Mouse (Mus musculus) stomach, embryonic 14.5 days (tissue): Measurements from ENCODE around the gene Gm7247. TPM values are rescaled to one million over a fixed set of nuclear protein-coding genes. Genes with fewer than 3 reads are reported as not detected.
"Not testable (repeated sequence)": the region's sequence is repeated elsewhere in the genome, so short reads cannot be mapped to it uniquely, and the experiment has no call there.

ENCODE experiments used
- ATAC-seq: fragments of 200-750 bp; cut with Nextera tagmentation; 2 replicates; pipeline ENCODE4 v1.8.0; 2017; ENCODE audit warnings: low read depth, moderate TSS enrichment; ENCODE audit not compliant: insufficient number of reproducible peaks, insufficient read depth, low FRiP score
- H3K27ac ChIP-seq: fragments of 300-500 bp; sonication (generic); 2 replicates; pipeline ENCODE4 v1.5.1; 2014; ENCODE audit warnings: mild to moderate bottlenecking, low read length, moderate library complexity, mixed read lengths
- H3K27me3 ChIP-seq: fragments of 300-500 bp; sonication (generic); 2 replicates; pipeline ENCODE4 v1.6.1; 2014; ENCODE audit warnings: low read length, control low read depth, mixed read lengths; ENCODE audit not compliant: control insufficient read depth, insufficient read depth
- H3K36me3 ChIP-seq: fragments of 300-500 bp; sonication (generic); 2 replicates; pipeline ENCODE4 v1.6.1; 2014; ENCODE audit warnings: mild to moderate bottlenecking, control low read depth, low read length, moderate library complexity, mixed read lengths; ENCODE audit not compliant: control insufficient read depth, insufficient read depth
- H3K4me1 ChIP-seq: fragments of 300-500 bp; sonication (generic); 2 replicates; pipeline ENCODE4 v1.6.1; 2014; ENCODE audit warnings: low read length, control low read depth, mixed read lengths; ENCODE audit not compliant: control insufficient read depth, insufficient read depth
- H3K4me2 ChIP-seq: fragments of 300-500 bp; sonication (generic); replicated peaks from 2 replicates; pipeline ENCODE4 v1.6.1; 2014; ENCODE audit warnings: low read depth, low read length, control low read depth
- H3K4me3 ChIP-seq: fragments of 300-500 bp; sonication (generic); 2 replicates; pipeline ENCODE4 v1.5.1; 2014; ENCODE audit warnings: low read depth, low read length, control low read depth
- H3K9ac ChIP-seq: fragments of 300-500 bp; sonication (generic); replicated peaks from 2 replicates; pipeline ENCODE4 v1.6.1; 2014; ENCODE audit warnings: low read depth, mild to moderate bottlenecking, control low read depth, low read length, moderate library complexity, mixed read lengths
- H3K9me3 ChIP-seq: fragments of 300-500 bp; sonication (generic); 2 replicates; pipeline ENCODE4 v1.6.1; 2016; ENCODE audit warnings: low read depth, low read length, control low read depth; ENCODE audit not compliant: control insufficient read depth
- WGBS: fragments of 180-500 bp; shearing (Covaris S2); extraction: QIAGEN DNeasy Blood & Tissue Kit; methylation state at CpG from one replicate; pipeline ENCODE4 v1.1.7; 2014; 5-methylcytosine and 5-hydroxymethylcytosine counted together
- polyA plus RNA-seq: library from polyadenylated mRNA; unstranded; fragments of >200 nt; fragmentation: Nextera tagmentation; extraction: Ambion mirVana; gene quantifications from 2 replicates; pipeline ENCODE4 v1.2.1, GENCODE M21; 2014

The Gm7247 gene
- polyA plus RNA-seq, 1 experiment from 2014 or later = not detected

DNA sequence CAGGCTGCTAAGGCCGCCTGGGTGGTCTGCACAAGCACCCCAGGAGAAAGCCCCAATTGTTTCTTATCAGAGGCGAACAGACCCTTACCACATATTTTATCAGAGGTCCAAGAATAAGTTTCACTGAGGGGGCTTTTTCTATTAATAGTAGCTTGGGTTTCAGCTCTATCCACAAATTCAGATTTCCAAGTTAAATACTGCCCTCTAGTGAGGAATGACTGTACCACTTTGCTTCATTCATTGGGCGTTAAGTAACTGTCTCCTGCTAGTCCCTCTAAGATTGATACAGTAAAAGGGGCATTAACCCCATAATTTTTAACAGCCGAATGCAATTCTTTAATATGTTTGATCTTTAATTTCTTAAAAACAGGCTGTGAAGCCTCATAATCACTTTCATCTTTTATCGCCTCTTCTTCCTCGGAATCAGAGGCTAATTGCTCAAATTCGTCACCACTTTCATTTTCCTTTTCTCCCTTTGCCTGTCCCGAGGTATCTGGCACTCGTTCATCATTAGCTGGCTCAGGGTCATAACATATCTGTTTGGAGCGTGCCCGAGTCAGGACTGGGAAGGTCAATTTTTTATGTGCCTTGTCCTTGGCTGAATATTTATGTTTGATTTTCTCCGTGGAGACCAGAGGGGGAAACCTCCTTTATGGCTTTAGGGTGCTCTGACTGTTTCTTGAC is 119.9 kb downstream of the Gm7247 start:
- H3K36me3 ChIP-seq, ATAC-seq, H3K27ac ChIP-seq, H3K9ac ChIP-seq, H3K27me3 ChIP-seq, H3K4me2 ChIP-seq, H3K4me3 ChIP-seq, H3K9me3 ChIP-seq, H3K4me1 ChIP-seq: not testable (repeated sequence)
- 75% methylated on average over 12 of the region's 12 CpGs for WGBS

GRCm38 (mm10) chr14:51482051-51482715 is 120.6 kb downstream of the Gm7247 start:
- H3K27me3 ChIP-seq = no peaks in the 10 kb centered on the region
- no peaks in the 10 kb centered on the region for H3K9me3 ChIP-seq
- ATAC-seq = no peak
- H3K4me3 ChIP-seq = no peak overlapping the region
- no peaks in the 10 kb centered on the region for H3K4me1 ChIP-seq
- H3K9ac ChIP-seq = no peak overlapping the region
- WGBS = 56% methylated on average over 5 of the region's 5 CpGs
- no peak overlapping the region for H3K4me2 ChIP-seq
- no peak overlapping the region for H3K27ac ChIP-seq
- no peaks in the 10 kb centered on the region for H3K36me3 ChIP-seq

- H3K27ac ChIP-seq, H3K9me3 ChIP-seq, H3K9ac ChIP-seq, H3K27me3 ChIP-seq, ATAC-seq, H3K4me3 ChIP-seq, H3K4me1 ChIP-seq, H3K36me3 ChIP-seq, H3K4me2 ChIP-seq: not testable (repeated sequence)
- WGBS = 84% methylated on average over 10 of the region's 10 CpGs
Measured at GRCm38 (mm10) chr14:51482971-51483381, 121.4 kb downstream of the Gm7247 start.

DNA sequence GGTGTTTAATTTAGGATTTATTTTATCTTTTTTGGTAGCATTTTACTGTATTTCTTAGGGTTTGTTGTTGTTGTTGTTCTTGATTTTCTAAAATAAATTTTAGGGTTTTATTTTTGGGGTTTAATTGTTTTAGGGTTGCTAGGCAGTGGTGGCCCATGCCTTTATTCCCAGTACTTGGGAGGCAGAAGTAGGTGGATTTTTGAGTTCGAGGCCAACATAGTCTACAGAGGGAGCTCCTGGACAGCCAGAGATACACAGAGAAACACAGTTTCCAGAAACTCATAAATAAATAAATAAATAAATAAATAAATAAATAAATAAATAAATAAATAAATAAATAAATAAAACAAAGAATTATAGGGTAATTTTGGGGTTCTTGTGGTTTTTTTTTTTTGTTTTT is 122.1 kb downstream of the Gm7247 start:
- Histone ChIP-seq H3K36me3 (no peaks in the 10 kb centered on the region), H3K4me1 (no peaks in the 10 kb centered on the region), H3K9ac (no peak overlapping the region), H3K9me3 (no peaks in the 10 kb centered on the region), H3K27me3 (no peaks in the 10 kb centered on the region), H3K27ac (no peak overlapping the region), H3K4me2 (no peak overlapping the region), H3K4me3 (no peak overlapping the region)
- 91% methylated on average over 1 of the region's 1 CpGs for WGBS
- no peak for ATAC-seq

DNA sequence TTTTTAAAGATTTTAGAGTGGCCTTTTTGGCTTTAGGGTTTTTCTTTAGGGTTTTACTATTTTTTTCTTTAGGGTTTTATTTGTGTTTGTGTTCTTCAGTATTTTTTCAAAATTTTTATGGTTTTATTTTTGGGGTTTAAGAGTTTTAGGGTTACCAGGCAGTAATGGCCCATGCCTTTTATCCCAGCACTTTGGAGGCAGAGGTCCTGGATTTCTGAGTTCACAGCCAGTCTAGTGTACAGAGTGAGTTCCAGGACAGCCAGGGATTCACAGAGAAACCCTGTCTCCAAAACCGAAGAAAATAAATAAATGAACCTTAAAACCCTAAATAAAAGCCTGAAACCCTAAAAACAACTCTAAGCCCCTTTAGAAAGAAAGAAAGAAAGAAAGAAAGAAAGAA is 124.6 kb downstream of the Gm7247 start:
- no peak overlapping the region for H3K4me3 ChIP-seq

DNA sequence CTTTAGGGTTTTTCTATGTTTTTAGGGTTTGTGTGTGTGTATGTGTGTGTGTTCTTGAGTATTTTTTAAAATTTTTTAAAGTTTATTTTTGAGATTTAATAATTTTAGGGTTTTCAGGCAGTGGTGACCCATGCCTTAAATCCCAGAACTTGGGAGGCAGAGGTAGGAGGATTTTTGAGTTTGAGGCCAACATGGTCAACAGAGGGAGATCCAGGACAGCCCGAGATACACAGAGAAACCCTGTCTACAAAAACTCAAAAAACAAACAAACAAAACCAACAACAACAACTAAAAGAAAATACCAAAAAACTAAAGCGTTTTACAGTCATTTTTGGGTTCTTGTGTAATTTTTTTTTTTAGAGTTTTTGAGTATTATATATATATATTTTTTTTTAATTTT is 134.2 kb downstream of the Gm7247 start:
- Histone ChIP-seq H3K4me1 (no peaks in the 10 kb centered on the region), H3K27ac (no peak overlapping the region), H3K9me3 (no peaks in the 10 kb centered on the region), H3K4me2 (no peak overlapping the region), H3K4me3 (no peak overlapping the region), H3K36me3 (no peaks in the 10 kb centered on the region), H3K9ac (no peak overlapping the region), H3K27me3 (no peaks in the 10 kb centered on the region)
- no peak for ATAC-seq
- 87% methylated on average over 2 of the region's 2 CpGs for WGBS

More for the DNA sequence above, 124.6 kb downstream of the Gm7247 start:
- H3K27me3 ChIP-seq = no peaks in the 10 kb centered on the region
- H3K9me3 ChIP-seq = no peaks in the 10 kb centered on the region
- no peak for ATAC-seq
- no peaks in the 10 kb centered on the region for H3K4me1 ChIP-seq
- no peak overlapping the region for H3K4me2 ChIP-seq
- no peak overlapping the region for H3K27ac ChIP-seq
- no peaks in the 10 kb centered on the region for H3K36me3 ChIP-seq
- H3K9ac ChIP-seq = no peak overlapping the region
- 79% methylated on average over 1 of the region's 1 CpGs for WGBS

GRCm38 (mm10) chr14:51496955-51497354 is 135.4 kb downstream of the Gm7247 start:
- H3K9me3 ChIP-seq = no peaks in the 10 kb centered on the region
- no peak overlapping the region for H3K9ac ChIP-seq
- H3K27me3 ChIP-seq = no peaks in the 10 kb centered on the region
- no peaks in the 10 kb centered on the region for H3K4me1 ChIP-seq
- H3K4me2 ChIP-seq = no peak overlapping the region
- H3K4me3 ChIP-seq = no peak overlapping the region
- ATAC-seq = no peak
- no peak overlapping the region for H3K27ac ChIP-seq
- H3K36me3 ChIP-seq = no peaks in the 10 kb centered on the region
- 94% methylated on average over 1 of the region's 1 CpGs for WGBS

- Histone ChIP-seq H3K4me2 (no peak overlapping the region), H3K27ac (no peak overlapping the region), H3K36me3 (no peaks in the 10 kb centered on the region), H3K27me3 (no peaks in the 10 kb centered on the region), H3K9me3 (no peaks in the 10 kb centered on the region), H3K4me1 (no peaks in the 10 kb centered on the region), H3K4me3 (no peak overlapping the region), H3K9ac (no peak overlapping the region)
- no peak for ATAC-seq
- 90% methylated on average over 2 of the region's 2 CpGs for WGBS
Measured at GRCm38 (mm10) chr14:51497958-51498357, 136.4 kb downstream of the Gm7247 start.
